Mouse (Mus musculus) induced T-regulatory cell, adult 2 months (primary cell): Measurements from ENCODE around the gene Ssh2.
"Not testable (repeated sequence)": the region's sequence is repeated elsewhere in the genome, so short reads cannot be mapped to it uniquely, and the experiment has no call there.

Experiments
- DNase-seq: peaks from one replicate; pipeline ENCODE4 v3.0.0-alpha.2; 2012; ENCODE audit warnings: low read depth

Ssh2 gene

GRCm38 (mm10) chr11:77348985-77349384, 132.9 kb downstream of the Ssh2 start:
- DNase-seq, result peak; percentile 91

- no peak for DNase-seq
Observed at GRCm38 (mm10) chr11:77349698-77350097, 133.6 kb downstream of the Ssh2 start.

GRCm38 (mm10) chr11:77355055-77355454, 139.0 kb downstream of the Ssh2 start:
- no peak for DNase-seq

GRCm38 (mm10) chr11:77357839-77358238, 141.8 kb downstream of the Ssh2 start:
- DNase-seq, result no peak

GRCm38 (mm10) chr11:77363476-77363875, 147.4 kb downstream of the Ssh2 start:
- DNase-seq, result peak; percentile 43

GRCm38 (mm10) chr11:77364376-77364775, 148.3 kb downstream of the Ssh2 start:
- DNase-seq, result no peak

- DNase-seq, result no peak
Observed at GRCm38 (mm10) chr11:77365706-77366386, 149.8 kb downstream of the Ssh2 start.

GRCm38 (mm10) chr11:77367541-77368270, 151.6 kb downstream of the Ssh2 start:
- no peak for DNase-seq

GRCm38 (mm10) chr11:77369188-77369840, 153.2 kb downstream of the Ssh2 start:
- DNase-seq, result no peak

- DNase-seq, result no peak
Observed at GRCm38 (mm10) chr11:77369841-77370191, 153.7 kb downstream of the Ssh2 start.

- DNase-seq, result peak; percentile 69
Observed at GRCm38 (mm10) chr11:77371088-77371487, 155.0 kb downstream of the Ssh2 start.

GRCm38 (mm10) chr11:77371696-77372095, 155.6 kb downstream of the Ssh2 start:
- DNase-seq, result no peak

- DNase-seq, result peak; percentile 62
Observed at GRCm38 (mm10) chr11:77372196-77372904, 156.3 kb downstream of the Ssh2 start.

- DNase-seq, result no peak
Observed at GRCm38 (mm10) chr11:77378622-77379021, 162.5 kb downstream of the Ssh2 start.

- no peak for DNase-seq
Observed at GRCm38 (mm10) chr11:77381174-77381573, 165.1 kb downstream of the Ssh2 start.

- no peak for DNase-seq
Observed at GRCm38 (mm10) chr11:77384151-77384550, 168.1 kb downstream of the Ssh2 start.

GRCm38 (mm10) chr11:77385706-77386690, 169.9 kb downstream of the Ssh2 start:
- DNase-seq, result peak; percentile 95

- DNase-seq, result not testable (repeated sequence)
Observed at GRCm38 (mm10) chr11:77388197-77388596, 172.1 kb downstream of the Ssh2 start.

- DNase-seq, result no peak
Observed at GRCm38 (mm10) chr11:77395539-77395938, 179.5 kb downstream of the Ssh2 start.

- peak; percentile 26 for DNase-seq
Observed at GRCm38 (mm10) chr11:77402508-77402907, 186.4 kb downstream of the Ssh2 start.

GRCm38 (mm10) chr11:77406329-77406728, 190.2 kb downstream of the Ssh2 start:
- no peak for DNase-seq
